Mouse (Mus musculus): ENCODE data around the gene Ctcfl. TPM values are rescaled to one million over a fixed set of nuclear protein-coding genes. Genes with fewer than 3 reads are reported as not detected.

The Ctcfl gene
- polyA plus RNA-seq (2012; rRNA removed) = not detected in 2 replicates

DNA sequence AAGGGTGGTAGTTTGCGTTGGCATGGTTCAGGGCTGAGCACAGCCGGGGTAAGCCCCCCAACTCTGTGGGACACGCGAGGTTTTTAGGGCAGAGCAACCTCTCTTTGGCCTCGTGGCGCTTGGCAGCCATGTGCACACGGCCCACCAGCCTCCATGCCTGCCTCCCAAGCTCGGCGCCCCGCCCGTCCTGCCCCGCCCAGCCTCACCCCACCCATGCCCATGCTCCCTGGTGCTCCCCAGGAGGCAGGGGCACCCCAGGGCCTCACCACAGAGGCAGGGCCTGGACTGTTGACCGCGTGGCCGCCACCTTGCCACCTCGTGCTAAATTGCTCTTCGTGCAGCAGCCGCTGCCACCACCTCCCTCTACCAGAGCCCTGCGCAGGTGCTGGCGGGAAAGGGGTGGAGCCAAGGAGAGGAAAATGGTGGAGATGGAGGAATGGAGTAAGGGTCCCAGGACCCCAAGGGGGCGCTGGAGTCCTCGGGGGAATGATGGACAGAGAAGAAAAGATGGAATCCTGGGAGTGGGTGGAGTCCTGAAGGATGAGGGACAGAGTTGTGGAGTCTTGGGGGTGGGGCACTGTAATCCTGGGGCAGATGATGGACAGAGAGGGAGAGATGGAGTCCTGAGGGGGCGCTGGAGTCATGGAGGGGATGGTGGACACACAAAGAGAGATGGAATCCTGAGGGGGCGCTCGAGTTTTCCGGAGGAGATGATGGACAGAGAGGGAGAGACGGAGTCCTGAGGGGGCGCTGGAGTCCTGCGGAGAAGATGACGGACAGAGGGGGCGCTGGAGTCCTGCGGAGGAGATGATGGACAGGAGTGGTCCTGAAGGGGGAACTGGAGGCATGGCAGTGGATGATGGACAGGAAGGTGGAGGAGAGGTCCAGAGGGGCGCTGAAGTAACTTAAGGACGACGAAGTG lies at the start of gene Ctcfl:
Gene Ctcfl, minus strand, starts transcription at position 503 of the 922 bp plus-strand sequence.
- no peak for DNase-seq (ENCODE audit: low read depth, low spot score)
- 85% methylated on average over 35 of the region's 35 CpGs for WGBS

DNA sequence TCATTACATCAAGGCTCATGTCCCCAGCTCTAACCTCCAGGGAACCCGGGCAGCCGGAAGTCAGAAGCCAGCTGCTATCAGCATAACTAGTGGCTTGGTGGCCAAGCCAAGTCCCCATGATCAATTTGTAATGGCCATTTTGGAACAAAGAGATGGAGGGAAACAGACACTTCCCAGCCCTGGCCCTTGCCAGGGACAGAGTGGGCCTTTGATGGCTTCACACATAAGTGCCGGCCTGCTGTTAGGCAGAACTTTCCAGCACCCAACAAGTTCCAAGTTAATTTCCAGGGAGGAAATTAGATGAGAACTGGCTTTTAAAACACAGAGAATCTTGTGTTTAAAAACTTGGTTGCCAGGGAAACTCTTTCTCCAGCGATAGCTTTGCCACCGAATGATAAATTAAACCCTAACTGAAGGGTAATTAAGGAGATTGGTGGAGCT lies 49.1 kb upstream of the Ctcfl start:
- 72% methylated on average over 5 of the region's 5 CpGs for WGBS
- no peak for DNase-seq (ENCODE audit: low read depth, low spot score)

DNA sequence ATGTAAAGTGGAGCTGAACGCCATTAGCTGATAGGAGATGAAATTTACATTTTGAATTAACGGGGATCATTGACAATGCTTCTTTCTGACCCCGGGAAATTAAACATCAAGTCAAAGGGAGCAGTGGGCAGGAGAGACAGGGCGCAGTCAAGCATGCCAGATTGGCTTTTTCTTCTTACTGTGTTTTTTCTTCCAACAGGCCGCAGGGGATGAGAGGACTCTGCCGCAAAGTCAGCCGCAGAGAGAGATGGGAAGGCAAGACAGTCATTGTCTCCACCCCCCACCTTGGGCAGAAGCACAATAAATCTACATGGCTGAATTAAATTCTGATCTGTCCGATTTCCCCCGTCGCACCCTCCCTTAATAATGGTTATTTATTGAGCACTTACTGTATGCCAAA lies 46.0 kb upstream of the Ctcfl start:
- no peak for DNase-seq (ENCODE audit: low read depth, low spot score)
- 93% methylated on average over 10 of the region's 10 CpGs for whole genome bisulfite sequencing

DNA sequence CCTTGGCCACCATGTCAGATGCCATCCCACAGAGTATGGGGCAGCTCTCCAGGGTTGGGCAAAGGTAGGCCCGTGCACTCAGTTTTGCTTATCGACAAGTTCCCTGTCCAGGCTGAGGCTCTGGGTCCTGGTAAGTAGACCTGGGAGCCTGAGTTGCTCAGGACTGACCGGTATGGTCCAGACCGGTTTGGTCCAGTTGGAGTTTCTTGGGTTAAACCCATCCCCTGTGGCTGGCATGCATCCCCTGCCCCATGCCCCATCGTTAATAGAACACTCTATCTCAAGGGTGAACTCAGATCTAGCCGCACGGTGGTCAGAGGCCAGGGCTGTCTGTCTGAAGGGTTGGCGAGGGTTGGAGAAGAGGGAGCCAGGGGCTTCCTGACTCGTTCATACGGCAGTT lies 45.6 kb upstream of the Ctcfl start:
- DNase-seq (ENCODE audit: low read depth, low spot score) = no peak
- 94% methylated on average over 10 of the region's 10 CpGs for WGBS

DNA sequence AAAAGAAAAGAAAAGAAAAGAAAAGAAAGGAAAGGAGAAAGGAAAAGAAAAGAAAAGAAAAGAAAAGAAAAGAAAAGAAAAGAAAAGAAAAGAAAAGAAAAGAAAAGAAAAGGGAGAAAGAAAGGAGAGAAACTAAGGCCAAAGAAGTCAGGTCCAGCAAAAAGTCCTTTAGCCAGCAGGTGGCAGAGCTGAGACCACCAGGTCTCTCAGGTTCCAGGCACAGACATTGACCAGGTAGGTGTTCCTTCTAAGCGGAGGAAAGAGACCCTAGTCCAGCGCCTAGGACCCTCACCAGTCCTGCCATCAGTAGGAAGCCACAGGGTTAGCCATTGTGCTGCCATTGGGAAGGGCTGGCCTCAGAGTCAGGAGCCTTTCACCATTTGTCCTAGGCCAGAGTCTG lies 45.0 kb upstream of the Ctcfl start:
- WGBS = 68% methylated on average over 2 of the region's 2 CpGs
- no peak for DNase-seq (ENCODE audit: low read depth, low spot score)

DNA sequence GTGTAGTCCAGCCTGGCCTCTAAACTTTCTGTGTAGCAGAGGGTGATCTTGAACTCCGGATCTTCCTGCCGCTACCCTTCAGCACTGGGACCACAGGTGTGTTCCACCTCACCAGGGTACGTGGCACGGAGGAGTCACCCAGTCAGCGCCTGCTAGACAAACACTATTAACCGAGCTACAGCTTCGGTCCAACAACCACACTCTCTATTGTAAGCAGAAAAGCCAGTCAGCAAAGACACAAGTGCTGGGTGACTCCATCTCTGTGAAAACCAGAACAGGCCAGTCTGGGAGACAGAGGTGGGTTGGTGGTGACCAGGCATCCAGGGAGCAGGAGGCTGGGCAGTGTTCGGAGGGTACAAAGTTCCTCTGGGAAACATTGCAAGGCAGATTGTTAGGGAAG lies 44.1 kb upstream of the Ctcfl start:
- WGBS = 29% methylated on average over 8 of the region's 8 CpGs
- DNase-seq (ENCODE audit: low read depth, low spot score) = peak; percentile 74

DNA sequence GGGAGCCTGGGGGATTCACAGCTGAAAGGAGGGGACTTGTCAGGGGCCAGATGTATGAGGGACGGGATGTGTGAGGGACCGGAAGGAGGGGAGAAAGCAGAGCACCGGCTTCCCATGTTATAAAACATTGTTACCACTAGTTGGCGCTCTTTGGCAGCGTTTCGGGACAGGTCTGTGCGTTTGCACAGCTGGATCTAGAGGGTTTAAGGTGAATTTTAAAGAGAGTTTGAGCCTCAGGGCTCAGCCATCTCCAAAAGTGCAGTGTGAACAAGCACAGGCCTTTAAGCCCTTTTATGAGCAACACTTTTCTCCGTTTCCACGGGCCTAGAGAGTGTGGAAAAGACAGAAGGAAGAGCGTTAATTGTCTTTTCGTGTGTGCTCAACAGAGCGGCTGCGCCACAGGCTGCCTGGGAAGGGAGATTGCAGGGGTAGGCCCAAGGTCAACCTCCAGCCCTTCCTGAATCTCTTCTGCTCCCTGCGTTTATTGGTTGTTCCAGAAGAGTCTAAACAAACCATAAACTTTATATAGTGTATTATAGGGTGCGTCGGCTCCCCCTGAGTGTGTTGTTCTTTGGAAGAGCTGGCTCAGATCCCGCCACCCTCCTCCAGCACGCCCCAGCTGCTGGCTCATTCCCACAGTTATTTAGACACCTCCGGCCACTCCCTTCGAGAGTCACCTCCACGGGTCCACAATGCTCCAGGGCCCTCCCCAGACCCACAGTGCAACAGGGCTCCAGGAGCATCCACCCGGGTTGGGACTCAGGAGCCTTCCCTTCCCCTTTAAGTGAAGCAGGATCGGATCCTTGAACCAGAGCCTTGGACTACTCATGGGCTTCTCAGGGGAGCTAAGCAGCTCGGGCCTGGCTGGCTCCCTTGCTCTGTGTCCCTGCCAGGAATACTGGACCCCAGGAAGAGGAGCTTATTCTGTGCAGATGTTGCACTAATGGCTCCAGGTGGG lies 40.3 kb upstream of the Ctcfl start:
- DNase-seq (ENCODE audit: low read depth, low spot score) = peak; percentile 96
- 7% methylated on average over 24 of the region's 24 CpGs for WGBS

DNA sequence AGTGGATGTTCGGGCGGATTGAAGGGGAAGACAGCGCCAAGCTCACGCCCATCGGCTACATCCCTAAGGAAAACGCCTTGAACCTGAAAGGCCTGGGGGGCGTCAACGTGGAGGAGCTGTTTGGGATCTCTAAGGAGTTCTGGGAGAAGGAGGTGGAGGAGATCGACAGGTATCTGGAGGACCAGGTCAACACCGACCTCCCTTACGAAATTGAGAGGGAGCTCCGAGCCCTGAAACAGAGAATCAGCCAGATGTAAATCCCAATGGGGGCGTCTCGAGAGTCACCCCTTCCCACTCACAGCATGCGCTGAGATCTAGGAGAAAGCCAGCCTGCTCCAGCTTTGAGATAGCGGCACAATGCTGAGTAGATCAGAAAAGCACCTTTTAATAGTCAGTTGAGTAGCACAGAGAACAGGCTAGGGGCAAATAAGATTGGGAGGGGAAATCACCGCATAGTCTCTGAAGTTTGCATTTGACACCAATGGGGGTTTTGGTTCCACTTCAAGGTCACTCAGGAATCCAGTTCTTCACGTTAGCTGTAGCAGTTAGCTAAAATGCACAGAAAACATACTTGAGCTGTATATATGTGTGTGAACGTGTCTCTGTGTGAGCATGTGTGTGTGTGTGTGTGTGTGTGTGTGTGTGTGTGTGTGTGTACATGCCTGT lies 39.2 kb upstream of the Ctcfl start:
- no peak for DNase-seq (ENCODE audit: low read depth, low spot score)
- WGBS = 89% methylated on average over 19 of the region's 19 CpGs

DNA sequence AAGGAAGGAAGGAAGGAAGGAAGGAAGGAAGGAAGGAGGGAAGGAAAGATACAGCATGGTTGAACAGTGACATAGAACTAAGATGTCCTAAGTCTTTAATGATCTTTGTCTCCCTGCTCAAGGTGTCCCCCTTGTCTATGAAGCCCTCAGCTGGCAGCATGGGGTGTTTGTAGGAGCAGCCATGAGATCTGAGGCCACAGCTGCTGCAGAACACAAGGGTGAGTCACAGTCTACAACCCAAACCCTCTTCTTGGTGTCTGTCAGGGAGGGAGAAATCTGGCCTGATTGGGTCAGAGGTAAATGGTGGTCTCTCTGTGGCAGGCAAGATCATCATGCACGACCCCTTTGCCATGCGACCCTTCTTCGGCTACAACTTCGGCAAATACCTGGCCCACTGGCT lies 38.5 kb upstream of the Ctcfl start:
- DNase-seq (ENCODE audit: low read depth, low spot score) = no peak
- 93% methylated on average over 4 of the region's 4 CpGs for WGBS

DNA sequence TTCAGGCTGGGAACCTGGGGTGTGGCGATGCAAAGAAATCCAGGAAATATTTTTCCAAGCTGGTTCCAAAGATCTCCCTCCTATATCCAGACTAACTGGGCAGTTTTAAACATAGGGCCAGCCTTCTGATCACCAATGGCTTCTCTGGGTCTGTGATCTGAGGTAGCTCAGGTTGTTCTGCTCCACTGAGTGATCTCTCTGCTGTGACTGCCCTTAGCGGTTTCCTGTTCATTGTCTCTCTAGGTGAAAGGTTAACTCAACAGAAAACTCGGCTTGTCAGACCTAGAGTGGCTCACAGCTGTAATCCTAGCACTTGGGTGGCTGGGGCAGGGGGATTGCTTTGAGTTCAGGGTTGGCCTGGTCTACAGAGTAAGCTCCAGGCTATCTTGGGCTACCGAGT lies 38.1 kb upstream of the Ctcfl start:
- DNase-seq (ENCODE audit: low read depth, low spot score) = no peak
- WGBS = 53% methylated on average over 4 of the region's 4 CpGs

DNA sequence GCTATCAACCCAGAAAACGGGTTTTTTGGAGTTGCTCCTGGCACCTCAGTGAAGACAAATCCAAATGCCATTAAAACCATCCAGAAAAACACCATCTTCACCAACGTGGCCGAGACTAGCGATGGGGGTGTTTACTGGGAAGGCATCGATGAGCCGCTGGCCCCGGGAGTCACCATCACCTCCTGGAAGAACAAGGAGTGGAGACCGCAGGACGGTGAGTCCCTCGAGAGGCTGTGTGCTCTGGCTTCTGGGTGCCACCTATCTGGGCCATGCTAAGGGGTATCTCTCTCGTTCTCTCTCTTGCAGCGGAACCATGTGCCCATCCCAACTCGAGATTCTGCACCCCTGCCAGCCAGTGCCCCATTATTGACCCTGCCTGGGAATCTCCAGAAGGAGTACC lies 37.6 kb upstream of the Ctcfl start:
- 88% methylated on average over 13 of the region's 13 CpGs for WGBS
- no peak for DNase-seq (ENCODE audit: low read depth, low spot score)

DNA sequence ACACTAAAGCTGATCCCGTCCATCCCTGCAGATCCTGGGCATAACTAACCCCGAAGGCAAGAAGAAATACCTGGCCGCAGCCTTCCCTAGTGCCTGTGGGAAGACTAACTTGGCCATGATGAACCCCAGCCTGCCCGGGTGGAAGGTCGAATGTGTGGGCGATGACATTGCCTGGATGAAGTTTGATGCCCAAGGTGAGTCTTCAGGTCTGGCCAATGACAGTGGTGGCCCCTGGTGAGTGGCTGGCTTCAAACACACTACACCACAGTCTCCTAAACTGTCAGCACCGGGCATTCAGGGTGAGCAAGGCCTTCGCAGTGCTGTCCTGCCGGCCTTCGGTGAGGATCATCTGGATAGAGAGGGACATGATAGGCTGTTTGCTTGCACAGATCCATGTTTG lies 36.6 kb upstream of the Ctcfl start:
- DNase-seq (ENCODE audit: low read depth, low spot score) = no peak
- WGBS = 94% methylated on average over 10 of the region's 10 CpGs

DNA sequence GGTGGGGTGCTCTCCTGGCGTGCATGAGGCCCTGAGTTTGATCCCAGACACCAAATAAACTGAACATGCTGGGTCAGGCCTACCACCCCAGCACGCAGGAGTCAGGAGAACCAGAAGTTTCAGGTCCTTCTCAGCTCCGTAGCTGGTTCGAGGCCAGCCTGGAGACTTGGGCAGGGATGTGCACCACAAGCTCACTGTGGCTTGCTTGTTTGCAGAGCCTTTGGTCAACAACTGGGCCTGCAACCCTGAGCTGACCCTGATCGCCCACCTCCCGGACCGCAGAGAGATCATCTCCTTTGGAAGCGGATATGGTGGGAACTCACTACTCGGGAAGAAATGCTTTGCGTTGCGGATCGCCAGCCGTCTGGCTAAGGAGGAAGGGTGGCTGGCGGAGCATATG lies 35.6 kb upstream of the Ctcfl start:
- 93% methylated on average over 14 of the region's 14 CpGs for WGBS
- DNase-seq (ENCODE audit: low read depth, low spot score) = no peak

DNA sequence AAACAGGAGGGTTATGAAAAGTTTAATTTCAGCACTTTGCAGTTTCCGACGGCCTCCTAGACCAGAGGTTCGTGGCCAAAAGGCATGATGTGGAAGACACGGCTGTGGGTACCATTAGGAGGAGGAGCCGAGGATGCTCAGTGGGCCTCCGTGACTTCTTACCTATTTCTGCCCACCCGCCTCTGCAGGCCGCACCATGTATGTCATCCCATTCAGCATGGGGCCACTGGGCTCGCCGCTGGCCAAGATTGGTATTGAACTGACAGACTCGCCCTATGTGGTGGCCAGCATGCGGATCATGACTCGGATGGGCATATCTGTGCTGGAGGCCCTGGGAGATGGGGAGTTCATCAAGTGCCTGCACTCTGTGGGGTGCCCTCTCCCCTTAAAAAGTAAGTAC lies 35.2 kb upstream of the Ctcfl start:
- 93% methylated on average over 13 of the region's 13 CpGs for WGBS
- no peak for DNase-seq (ENCODE audit: low read depth, low spot score)

DNA sequence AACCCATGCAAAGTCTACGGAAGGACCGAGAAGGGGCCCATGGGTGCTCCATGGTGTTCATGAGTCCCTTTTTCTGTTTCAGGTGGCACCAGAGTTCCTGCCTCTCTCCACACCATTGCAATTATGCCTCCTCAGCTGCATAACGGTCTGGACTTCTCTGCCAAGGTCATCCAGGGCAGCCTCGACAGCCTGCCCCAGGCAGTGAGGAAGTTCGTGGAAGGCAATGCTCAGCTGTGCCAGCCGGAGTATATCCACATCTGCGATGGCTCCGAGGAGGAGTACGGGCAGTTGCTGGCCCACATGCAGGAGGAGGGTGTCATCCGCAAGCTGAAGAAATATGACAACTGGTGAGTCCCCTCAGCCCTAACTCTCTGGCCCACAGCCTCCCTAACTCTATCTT lies 33.9 kb upstream of the Ctcfl start:
- 42% methylated on average over 10 of the region's 10 CpGs for WGBS
- no peak for DNase-seq (ENCODE audit: low read depth, low spot score)

DNA sequence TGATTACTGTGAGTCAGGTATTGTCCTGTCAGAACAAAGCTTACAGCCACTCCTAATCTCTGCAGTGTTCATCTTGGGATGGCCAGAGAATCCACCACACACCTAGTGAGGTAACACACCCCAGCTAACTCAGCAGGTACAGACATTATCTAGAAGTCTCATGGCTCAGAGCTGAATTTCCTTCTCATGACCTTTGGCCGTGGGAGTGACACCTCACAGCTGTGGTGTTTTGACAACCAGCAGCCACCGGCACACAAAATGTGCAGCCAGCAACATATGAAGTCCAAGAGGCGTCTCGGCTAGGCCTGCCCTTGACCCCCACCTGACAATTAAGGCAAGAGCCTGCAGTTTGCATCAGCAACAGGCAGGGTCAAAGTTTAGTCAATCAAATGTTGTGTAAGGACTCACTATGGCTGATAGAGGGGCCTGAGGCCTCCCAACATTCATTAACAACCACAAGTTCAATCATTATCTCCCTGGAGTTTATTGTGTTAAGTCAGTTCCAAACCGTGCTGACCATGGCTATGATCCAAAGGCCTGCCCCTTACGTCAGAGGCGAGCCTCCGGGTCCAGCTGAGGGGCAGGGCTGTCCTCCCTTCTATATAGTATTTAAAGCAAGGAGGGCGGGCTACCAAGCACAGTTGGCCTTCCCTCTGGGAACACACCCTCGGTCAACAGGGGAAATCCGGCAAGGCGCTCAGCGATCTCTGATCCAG lies 33.3 kb upstream of the Ctcfl start, which contains the start of gene Pck1:
Gene Pck1, plus strand, starts transcription at position 613 of the 716 bp plus-strand sequence.
- WGBS = 19% methylated on average over 13 of the region's 13 CpGs
- DNase-seq (ENCODE audit: low read depth, low spot score) = peak; percentile 93

DNA sequence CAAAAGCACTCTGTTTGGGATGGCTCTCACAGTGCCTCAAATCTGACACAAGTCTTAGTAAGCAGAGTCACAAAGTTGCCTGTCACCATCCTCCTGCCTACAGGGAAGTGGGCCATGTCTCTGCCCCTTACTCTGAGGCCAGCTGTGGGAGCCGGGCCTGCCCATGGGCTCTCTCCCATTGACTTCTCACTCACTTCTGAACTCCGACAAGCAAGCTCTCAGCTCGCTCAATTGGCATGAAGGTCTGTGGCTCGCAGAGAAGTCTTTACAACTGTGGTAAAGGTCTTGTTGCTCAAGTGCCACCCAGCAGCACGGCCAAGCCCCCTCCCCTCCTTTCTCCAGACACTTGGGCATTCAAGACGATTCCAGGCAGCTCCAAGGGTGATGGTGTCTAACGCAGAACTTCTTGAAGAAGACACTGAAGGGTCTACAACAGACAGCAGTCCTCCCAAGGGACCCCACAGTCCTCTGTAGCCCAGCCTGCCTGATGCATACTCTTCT lies 32.5 kb upstream of the Ctcfl start:
- no peak for DNase-seq (ENCODE audit: low read depth, low spot score)
- 67% methylated on average over 7 of the region's 7 CpGs for WGBS

DNA sequence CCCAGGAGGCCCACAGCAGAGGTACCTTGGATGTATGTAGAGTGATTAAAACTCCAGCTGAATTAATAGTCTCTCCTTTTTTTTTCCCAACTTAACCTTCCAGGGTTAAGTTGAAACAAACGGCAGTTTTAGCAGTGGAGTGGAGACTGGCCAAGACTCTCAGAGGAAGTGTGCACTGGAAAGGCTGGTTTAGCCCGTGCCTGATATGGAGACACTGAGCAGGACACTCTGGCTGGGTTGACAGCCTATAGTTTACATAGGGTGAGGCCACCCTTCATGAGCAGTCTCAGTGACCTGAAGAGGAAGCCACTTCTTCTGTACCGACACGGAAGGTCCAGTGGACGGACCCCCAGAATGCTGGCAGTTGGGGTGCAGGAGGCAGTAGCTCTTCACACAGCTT lies 32.0 kb upstream of the Ctcfl start:
- WGBS = 26% methylated on average over 5 of the region's 5 CpGs

DNA sequence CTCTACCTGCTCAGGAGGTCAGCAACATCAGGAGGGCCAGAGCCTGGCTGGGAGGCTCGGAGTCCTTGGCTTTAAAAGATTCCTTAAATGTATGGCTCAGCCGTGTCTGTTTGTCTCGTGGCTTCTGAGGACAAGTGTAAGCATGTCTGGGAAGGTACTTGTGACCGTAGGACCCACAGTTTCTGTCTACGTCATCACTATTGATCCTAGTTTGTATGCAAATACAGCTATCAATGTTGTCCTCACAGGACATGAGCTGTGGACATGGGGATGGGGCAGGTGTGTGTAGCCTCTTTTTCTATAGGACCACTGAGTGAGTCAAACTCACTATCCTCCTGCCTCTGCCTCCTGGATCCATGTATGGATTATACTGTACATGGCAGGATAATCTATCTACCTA lies 28.7 kb upstream of the Ctcfl start:
- WGBS = 89% methylated on average over 5 of the region's 5 CpGs
- DNase-seq (ENCODE audit: low read depth, low spot score) = no peak

More for the DNA sequence above, 32.0 kb upstream of the Ctcfl start:
- no peak for DNase-seq (ENCODE audit: low read depth, low spot score)
